ENCODE assay signal across 9 mouse cellular contexts in genomic region chr11:115811381-115812093, GRCm38 (mm10). TPM values are rescaled to one million over a fixed set of nuclear protein-coding genes. Genes with fewer than 3 reads are reported as not detected.
DNase-seq lines count a peak whose midpoint lies in the region; ATAC-seq lines count a peak whose summit lies in the region.
"Had no signal": no experiment of that assay in that cellular context is flagged by ENCODE, and none has a peak within 500 bp of the region (broad histone marks: within the 10 kb centered on the region; RNA-seq: fewer than 3 reads in every experiment).

No protein-coding gene starts in this region.

- H3K27ac ChIP-seq in kidney, embryonic 15.5 days, result peak overlapping the region; percentile 83
- H3K27ac ChIP-seq in embryonic facial prominence, embryonic 15.5 days (replicated peaks), result no peak overlapping the region; the same call in 1 of the 2 replicates
- H3K27ac ChIP-seq in intestine, embryonic 14.5 days (ENCODE audit: low read depth), result no peak overlapping the region
- peak overlapping the region; percentile 53; the same call in 1 of the 2 replicates for H3K27ac ChIP-seq in midbrain, embryonic 16.5 days (ENCODE audit: low read length)

- H3K36me3 ChIP-seq in kidney, embryonic 15.5 days, result peaks cover 31% of the 10 kb centered on the region
- H3K36me3 ChIP-seq in embryonic facial prominence, embryonic 15.5 days, result peaks cover 20% of the 10 kb centered on the region
- peaks cover 21% of the 10 kb centered on the region; the same call in 1 of the 2 replicates for H3K36me3 ChIP-seq in intestine, embryonic 14.5 days (ENCODE audit: control insufficient read depth, insufficient read depth, low read length)
- H3K36me3 ChIP-seq in midbrain, embryonic 16.5 days (ENCODE audit: control insufficient read depth, insufficient read depth, low read length), result no peaks in the 10 kb centered on the region

- peak overlapping the region; percentile 82 for H3K9ac ChIP-seq in kidney, embryonic 15.5 days
- peak overlapping the region; percentile 12; the same call in 1 of the 2 replicates for H3K9ac ChIP-seq in embryonic facial prominence, embryonic 15.5 days
- H3K9ac ChIP-seq in intestine, embryonic 14.5 days (ENCODE audit: low read length), result peak overlapping the region; percentile 82; the same call in 1 of the 2 replicates
- H3K9ac ChIP-seq in midbrain, embryonic 16.5 days (ENCODE audit: low read depth, low read length), result 0 out of 2 replicates have a peak overlapping the region, but pooled peaks have one; percentile 85

- peaks cover 75% of the 10 kb centered on the region for H3K4me1 ChIP-seq in kidney, embryonic 15.5 days
- H3K4me1 ChIP-seq in embryonic facial prominence, embryonic 15.5 days, result peaks cover 79% of the 10 kb centered on the region
- H3K4me1 ChIP-seq in intestine, embryonic 14.5 days (replicated peaks; ENCODE audit: control insufficient read depth, insufficient read depth, low read length), result peaks cover 46% of the 10 kb centered on the region
- H3K4me1 ChIP-seq in midbrain, embryonic 16.5 days (ENCODE audit: control insufficient read depth, insufficient read depth, low read length), result peaks cover 43% of the 10 kb centered on the region

- ATAC-seq in kidney, embryonic 15.5 days (replicated peaks; ENCODE audit: low FRiP score), result no peak
- no peak for ATAC-seq in embryonic facial prominence, embryonic 15.5 days (ENCODE audit: insufficient number of reproducible peaks, low FRiP score, low TSS enrichment, low read depth)
- ATAC-seq in intestine, embryonic 14.5 days (replicated peaks; ENCODE audit: low FRiP score, low TSS enrichment, low read depth), result no peak
- ATAC-seq in midbrain, embryonic 16.5 days, result no peak
- no peak for ATAC-seq in inflammation-experienced regulatory T-cells, adult 6 months

- peak overlapping the region; percentile 83 for H3K4me3 ChIP-seq in kidney, embryonic 15.5 days (replicated peaks)
- H3K4me3 ChIP-seq in embryonic facial prominence, embryonic 15.5 days (replicated peaks), result peak overlapping the region; percentile 81
- H3K4me3 ChIP-seq in intestine, embryonic 14.5 days (ENCODE audit: low read depth, low read length), result peak overlapping the region; percentile 82; the same call in 1 of the 2 replicates
- peak overlapping the region; percentile 82 for H3K4me3 ChIP-seq in midbrain, embryonic 16.5 days (ENCODE audit: low read depth, low read length)

- WGBS in kidney, embryonic 15.5 days, result 66% methylated on average over 20 of the region's 20 CpGs
- 73% methylated on average over 20 of the region's 20 CpGs for WGBS in embryonic facial prominence, embryonic 15.5 days
- 74% methylated on average over 20 of the region's 20 CpGs for WGBS in intestine, embryonic 14.5 days
- 72% methylated on average over 20 of the region's 20 CpGs for WGBS in midbrain, embryonic 16.5 days

- H3K9me3 ChIP-seq in kidney, embryonic 15.5 days (replicated peaks), result no peaks in the 10 kb centered on the region
- no peaks in the 10 kb centered on the region for H3K9me3 ChIP-seq in embryonic facial prominence, embryonic 15.5 days (replicated peaks)
- H3K9me3 ChIP-seq in intestine, embryonic 14.5 days (ENCODE audit: control insufficient read depth, low read length), result no peaks in the 10 kb centered on the region
- H3K9me3 ChIP-seq in midbrain, embryonic 16.5 days (replicated peaks; ENCODE audit: control insufficient read depth, low read length, poor library complexity, severe bottlenecking), result no peaks in the 10 kb centered on the region

- H3K27me3 ChIP-seq in kidney, embryonic 15.5 days, result no peaks in the 10 kb centered on the region
- no peaks in the 10 kb centered on the region for H3K27me3 ChIP-seq in embryonic facial prominence, embryonic 15.5 days
- H3K27me3 ChIP-seq in intestine, embryonic 14.5 days (replicated peaks; ENCODE audit: control insufficient read depth, insufficient read depth, low read length), result no peaks in the 10 kb centered on the region
- H3K27me3 ChIP-seq in midbrain, embryonic 16.5 days (ENCODE audit: control insufficient read depth, insufficient read depth, low read depth, low read length), result no peaks in the 10 kb centered on the region

- DNase-seq in kidney, adult 18-20 months, result no peak
- DNase-seq in intestine, embryonic 14.5 days (ENCODE audit: low spot score), result no peak
- no peak for DNase-seq in thymus, postnatal 10 days (ENCODE audit: low spot score in 2 of 2)
- no peak for DNase-seq in adrenal gland, postnatal 14 days
- DNase-seq: cerebellum, adult 9-10 months had no signal

- H3K4me2 ChIP-seq in kidney, embryonic 15.5 days, result peak overlapping the region; percentile 94
- peak overlapping the region; percentile 96 for H3K4me2 ChIP-seq in embryonic facial prominence, embryonic 15.5 days (replicated peaks)
- H3K4me2 ChIP-seq in intestine, embryonic 14.5 days (ENCODE audit: low read length), result peak overlapping the region; percentile 80
- peak overlapping the region; percentile 91 for H3K4me2 ChIP-seq in midbrain, embryonic 16.5 days (ENCODE audit: low read length)

RNA-seq across cellular contexts. Expression of gene Caskin2, which starts 1.9 kb away (rescaled TPM):
- polyA plus RNA-seq in kidney, embryonic 15.5 days (2015; fragmentation: Nextera tagmentation; extraction: Ambion mirVana), result 17.3 and 20.9 TPM in 2 replicates
- 19.0 TPM in 2 replicates for polyA plus RNA-seq in embryonic facial prominence, embryonic 15.5 days (2015; fragmentation: Nextera tagmentation; extraction: Ambion mirVana)
- polyA plus RNA-seq in intestine, embryonic 14.5 days (2014; fragmentation: Nextera tagmentation; extraction: Ambion mirVana), result 14.9 and 15.3 TPM in 2 replicates
- 7.6 and 8.9 TPM in 2 replicates for polyA plus RNA-seq in midbrain, embryonic 16.5 days (2015; fragmentation: Nextera tagmentation; extraction: Ambion mirVana)
- total RNA-seq in adrenal gland, postnatal 14 days (2021), result 53.7 and 57.5 TPM in 2 replicates
- 1 to 10 TPM in 1 of 3 experiments, under 1 TPM in 2; 0.58 to 1.2 (median 0.87) TPM for polyA plus RNA-seq in inflammation-experienced regulatory T-cells, adult 6 months (2017; shearing (Covaris generic))

RNA-seq across cellular contexts. Expression of gene Tsen54, which starts 3.0 kb away (rescaled TPM):
- polyA plus RNA-seq in kidney, embryonic 15.5 days (2015; fragmentation: Nextera tagmentation; extraction: Ambion mirVana), result 37.3 and 39.8 TPM in 2 replicates
- polyA plus RNA-seq in embryonic facial prominence, embryonic 15.5 days (2015; fragmentation: Nextera tagmentation; extraction: Ambion mirVana), result 31.5 and 34.8 TPM in 2 replicates
- 29.5 and 30.7 TPM in 2 replicates for polyA plus RNA-seq in intestine, embryonic 14.5 days (2014; fragmentation: Nextera tagmentation; extraction: Ambion mirVana)
- 23.7 and 24.2 TPM in 2 replicates for polyA plus RNA-seq in midbrain, embryonic 16.5 days (2015; fragmentation: Nextera tagmentation; extraction: Ambion mirVana)
- 16.3 and 20.3 TPM in 2 replicates for total RNA-seq in adrenal gland, postnatal 14 days (2021)
- polyA plus RNA-seq in inflammation-experienced regulatory T-cells, adult 6 months (2017; shearing (Covaris generic)), result 10 to 100 TPM in 2 of 3 experiments, 1 to 10 TPM in 1; 9.8 to 13.2 (median 10.8) TPM

RNA-seq across cellular contexts. Expression of gene Llgl2, which starts 12.3 kb away (rescaled TPM):
- polyA plus RNA-seq in kidney, embryonic 15.5 days (2015; fragmentation: Nextera tagmentation; extraction: Ambion mirVana), result 39.1 and 41.0 TPM in 2 replicates
- polyA plus RNA-seq in embryonic facial prominence, embryonic 15.5 days (2015; fragmentation: Nextera tagmentation; extraction: Ambion mirVana), result 21.8 and 22.6 TPM in 2 replicates
- 46.3 and 59.2 TPM in 2 replicates for polyA plus RNA-seq in intestine, embryonic 14.5 days (2014; fragmentation: Nextera tagmentation; extraction: Ambion mirVana)
- 0.82 and 1.0 TPM in 2 replicates for polyA plus RNA-seq in midbrain, embryonic 16.5 days (2015; fragmentation: Nextera tagmentation; extraction: Ambion mirVana)
- total RNA-seq in adrenal gland, postnatal 14 days (2021), result 11.4 and 11.8 TPM in 2 replicates
- 1 to 10 TPM; 7.0 to 9.7 (median 9.6) TPM for polyA plus RNA-seq in inflammation-experienced regulatory T-cells, adult 6 months (2017; shearing (Covaris generic))

RNA-seq across cellular contexts. Expression of gene Tmem94, which starts 46.3 kb away (rescaled TPM):
- 26.6 and 27.0 TPM in 2 replicates for polyA plus RNA-seq in kidney, embryonic 15.5 days (2015; fragmentation: Nextera tagmentation; extraction: Ambion mirVana)
- 24.2 and 25.0 TPM in 2 replicates for polyA plus RNA-seq in embryonic facial prominence, embryonic 15.5 days (2015; fragmentation: Nextera tagmentation; extraction: Ambion mirVana)
- polyA plus RNA-seq in intestine, embryonic 14.5 days (2014; fragmentation: Nextera tagmentation; extraction: Ambion mirVana), result 14.6 and 15.7 TPM in 2 replicates
- polyA plus RNA-seq in midbrain, embryonic 16.5 days (2015; fragmentation: Nextera tagmentation; extraction: Ambion mirVana), result 25.1 and 25.6 TPM in 2 replicates
- 64.4 and 65.1 TPM in 2 replicates for total RNA-seq in adrenal gland, postnatal 14 days (2021)
- 10 to 100 TPM; 10.6 to 12.7 (median 11.5) TPM for polyA plus RNA-seq in inflammation-experienced regulatory T-cells, adult 6 months (2017; shearing (Covaris generic))

RNA-seq across cellular contexts. Expression of gene Myo15b, which starts 46.7 kb away (rescaled TPM):
- polyA plus RNA-seq in kidney, embryonic 15.5 days (2015; fragmentation: Nextera tagmentation; extraction: Ambion mirVana), result 8.0 and 11.1 TPM in 2 replicates
- 0.54 and 0.57 TPM in 2 replicates for polyA plus RNA-seq in embryonic facial prominence, embryonic 15.5 days (2015; fragmentation: Nextera tagmentation; extraction: Ambion mirVana)
- 32.9 and 44.8 TPM in 2 replicates for polyA plus RNA-seq in intestine, embryonic 14.5 days (2014; fragmentation: Nextera tagmentation; extraction: Ambion mirVana)
- polyA plus RNA-seq in midbrain, embryonic 16.5 days (2015; fragmentation: Nextera tagmentation; extraction: Ambion mirVana), result 0.09 TPM in 1 of 2 replicates, not detected in the other
- total RNA-seq in adrenal gland, postnatal 14 days (2021), result 0.26 TPM in 1 of 2 replicates, not detected in the other
- polyA plus RNA-seq in inflammation-experienced regulatory T-cells, adult 6 months (2017; shearing (Covaris generic)), result not detected

Comparison
In these comparisons a context has a peak if more than half of its experiments do, and no peak if none do; other contexts are left out.
1. H3K27ac ChIP-seq: peak in kidney, embryonic 15.5 days (single experiment) and midbrain, embryonic 16.5 days (single experiment); none in embryonic facial prominence, embryonic 15.5 days (single experiment) and intestine, embryonic 14.5 days (single experiment).
2. H3K9ac ChIP-seq: peak in every context shown above with its lines; median percentile 85 in midbrain, embryonic 16.5 days; 82 in kidney, embryonic 15.5 days; 82 in intestine, embryonic 14.5 days; 12 in embryonic facial prominence, embryonic 15.5 days.
3. Peak in every context shown above with its lines, with median percentiles within 50 percentile points of each other: H3K4me2 ChIP-seq and H3K4me3 ChIP-seq.